In the genomic region with DNA sequence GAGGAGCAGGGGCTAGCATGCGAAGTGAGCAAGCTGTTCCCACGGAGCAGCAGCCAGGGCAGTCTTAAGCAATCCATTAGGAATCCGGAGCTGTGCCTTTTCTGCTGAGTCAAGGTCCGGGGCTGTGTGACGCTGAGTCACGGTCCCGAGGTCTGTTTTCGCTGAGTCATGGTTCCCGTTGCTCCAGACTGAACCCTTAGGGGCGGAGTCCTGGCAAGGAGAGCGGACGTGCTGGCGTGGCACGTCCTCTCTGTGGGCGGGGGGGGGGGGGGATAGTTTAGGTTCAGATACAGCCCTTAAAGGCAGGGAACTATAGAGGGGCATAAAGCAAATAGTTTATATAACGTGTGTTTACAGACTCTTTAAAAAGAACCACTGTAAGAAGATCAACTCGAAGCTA, we compare ENCODE assay signal across 8 mouse cellular contexts. TPM values are rescaled to one million over a fixed set of nuclear protein-coding genes. Genes with fewer than 3 reads are reported as not detected.
DNase-seq lines count a peak whose midpoint lies in the region; ATAC-seq and TF ChIP-seq lines count a peak whose summit lies in the region.

No protein-coding gene starts in this region.

- H3K4me1 ChIP-seq in bone marrow macrophage, adult 2 months (ENCODE audit: control insufficient read depth, insufficient read depth, low read length) = peaks cover 58% of the 10 kb centered on the region
- H3K4me1 ChIP-seq in heart, embryonic 10.5 days = peaks cover 15% of the 10 kb centered on the region
- peaks cover 14% of the 10 kb centered on the region for H3K4me1 ChIP-seq in kidney, embryonic 15.5 days

- peak; percentile 97 for DNase-seq in 416B (ENCODE audit: low read depth)
- peak; percentile 97 for DNase-seq in heart, embryonic 10.5 days (ENCODE audit: low spot score)
- DNase-seq in liver = peak; percentile 96
- peak; percentile 92 for DNase-seq in spleen, postnatal 4 days (ENCODE audit: low spot score in 2 of 2)

- peak; percentile 89 for ATAC-seq in erythroblast, adult 5-6 weeks (replicated peaks; ENCODE audit: low FRiP score, poor library complexity, severe bottlenecking)
- ATAC-seq in kidney, embryonic 15.5 days (replicated peaks; ENCODE audit: low FRiP score) = peak; percentile 97
- peak; percentile 66 for ATAC-seq in monocyte, adult 5-6 weeks (replicated peaks; ENCODE audit: insufficient number of reproducible peaks, low FRiP score, low TSS enrichment, poor library complexity, severe bottlenecking)

- peak overlapping the region; percentile 61 for H3K4me2 ChIP-seq in kidney, embryonic 15.5 days

- TF ChIP-seq POLR2A in bone marrow macrophage, adult 2 months (IDR thresholded peaks at IDR 0.05; ENCODE audit: borderline replicate concordance, low read depth, low read length) = no peak

- peak overlapping the region; percentile 22 for H3K4me3 ChIP-seq in bone marrow macrophage, adult 2 months (ENCODE audit: insufficient read depth, low read length)
- peak overlapping the region; percentile 58 for H3K4me3 ChIP-seq in heart, embryonic 10.5 days
- peak overlapping the region; percentile 33 for H3K4me3 ChIP-seq in kidney, embryonic 15.5 days (replicated peaks)

- TF ChIP-seq CTCF in bone marrow macrophage, adult 2 months (IDR thresholded peaks at IDR 0.05; ENCODE audit: low read depth, low read length) = no peak

- no peak overlapping the region for H3K27ac ChIP-seq in bone marrow macrophage, adult 2 months (ENCODE audit: insufficient read depth, low read depth, low read length)
- H3K27ac ChIP-seq in heart, embryonic 10.5 days = peak overlapping the region; percentile 86
- H3K27ac ChIP-seq in kidney, embryonic 15.5 days = peak overlapping the region; percentile 51; the same call in 1 of the 2 replicates

- H3K27me3 ChIP-seq in heart, embryonic 10.5 days (ENCODE audit: insufficient read depth, poor library complexity, severe bottlenecking) = no peaks in the 10 kb centered on the region
- H3K27me3 ChIP-seq in kidney, embryonic 15.5 days = no peaks in the 10 kb centered on the region

- H3K36me3 ChIP-seq in heart, embryonic 10.5 days = no peaks in the 10 kb centered on the region
- no peaks in the 10 kb centered on the region for H3K36me3 ChIP-seq in kidney, embryonic 15.5 days

- WGBS in heart, embryonic 10.5 days = 5% methylated on average over 17 of the region's 17 CpGs
- 6% methylated on average over 16 of the region's 17 CpGs for WGBS in kidney, embryonic 15.5 days

- H3K9ac ChIP-seq in kidney, embryonic 15.5 days = peak overlapping the region; percentile 26; the same call in 1 of the 2 replicates

- no peaks in the 10 kb centered on the region for H3K9me3 ChIP-seq in heart, embryonic 10.5 days
- no peaks in the 10 kb centered on the region for H3K9me3 ChIP-seq in kidney, embryonic 15.5 days (replicated peaks)

RNA-seq across cellular contexts. Expression of a gene that starts 9.6 kb away (rescaled TPM):
- 346 and 386 TPM in 2 replicates for polyA plus RNA-seq in bone marrow macrophage, adult 2 months (2012; ENCODE audit: insufficient read depth, insufficient read length, missing spikeins)
- total RNA-seq in erythroblast, adult 5-6 weeks (2015; ENCODE audit: low replicate concordance) = 38.8 and 51.6 TPM in 2 replicates
- total RNA-seq in erythroblast, adult 5-6 weeks (2017; ENCODE audit: low replicate concordance) = 58.8 and 63.7 TPM in 2 replicates
- 19.9 and 28.3 TPM in 2 replicates for polyA plus RNA-seq in heart, embryonic 10.5 days (2016; fragmentation: Nextera tagmentation; extraction: Ambion mirVana)
- polyA plus RNA-seq in kidney, embryonic 15.5 days (2015; fragmentation: Nextera tagmentation; extraction: Ambion mirVana) = 37.9 and 40.1 TPM in 2 replicates
- 50.8 to 61.9 TPM (median 55.9 TPM) in 3 replicates for total RNA-seq in monocyte, adult 5-6 weeks (2017)

RNA-seq across cellular contexts. Expression of a gene that starts 25.5 kb away (rescaled TPM):
- 27.5 and 28.1 TPM in 2 replicates for polyA plus RNA-seq in bone marrow macrophage, adult 2 months (2012; ENCODE audit: insufficient read depth, insufficient read length, missing spikeins)
- total RNA-seq in erythroblast, adult 5-6 weeks (2015; ENCODE audit: low replicate concordance) = 29.2 and 33.4 TPM in 2 replicates
- 101 and 103 TPM in 2 replicates for total RNA-seq in erythroblast, adult 5-6 weeks (2017; ENCODE audit: low replicate concordance)
- 161 and 195 TPM in 2 replicates for polyA plus RNA-seq in heart, embryonic 10.5 days (2016; fragmentation: Nextera tagmentation; extraction: Ambion mirVana)
- 173 and 194 TPM in 2 replicates for polyA plus RNA-seq in kidney, embryonic 15.5 days (2015; fragmentation: Nextera tagmentation; extraction: Ambion mirVana)
- total RNA-seq in monocyte, adult 5-6 weeks (2017) = 28.1 to 55.4 TPM (median 30.7 TPM) in 3 replicates

RNA-seq across cellular contexts. Expression of a gene that starts 50.3 kb away (rescaled TPM):
- 43.3 and 44.6 TPM in 2 replicates for polyA plus RNA-seq in bone marrow macrophage, adult 2 months (2012; ENCODE audit: insufficient read depth, insufficient read length, missing spikeins)
- 11.7 and 14.8 TPM in 2 replicates for total RNA-seq in erythroblast, adult 5-6 weeks (2015; ENCODE audit: low replicate concordance)
- 8.1 and 19.8 TPM in 2 replicates for total RNA-seq in erythroblast, adult 5-6 weeks (2017; ENCODE audit: low replicate concordance)
- polyA plus RNA-seq in heart, embryonic 10.5 days (2016; fragmentation: Nextera tagmentation; extraction: Ambion mirVana) = 40.3 and 46.4 TPM in 2 replicates
- 29.6 and 35.1 TPM in 2 replicates for polyA plus RNA-seq in kidney, embryonic 15.5 days (2015; fragmentation: Nextera tagmentation; extraction: Ambion mirVana)
- total RNA-seq in monocyte, adult 5-6 weeks (2017) = 21.5 to 55.1 TPM (median 25.0 TPM) in 3 replicates
